Mouse (Mus musculus): ENCODE data around the gene Tff3. TPM values are rescaled to one million over a fixed set of nuclear protein-coding genes. Genes with fewer than 3 reads are reported as not detected.
A peak's percentile ranks its signal among the peaks of the same experiment; 100 is the strongest.

Gene Tff3
- total RNA-seq (2014; fragmentation: Nextera tagmentation) (not detected in 2 replicates), total RNA-seq (2017) (not detected in 2 replicates)

- no peak for ATAC-seq (replicated peaks; ENCODE audit: poor library complexity, severe bottlenecking)
These were observed at the start of gene Tff3 for GRCm38 (mm10) chr17:31129452-31129851. Tff3 (minus strand) TSS chr17:31129646.

DNA sequence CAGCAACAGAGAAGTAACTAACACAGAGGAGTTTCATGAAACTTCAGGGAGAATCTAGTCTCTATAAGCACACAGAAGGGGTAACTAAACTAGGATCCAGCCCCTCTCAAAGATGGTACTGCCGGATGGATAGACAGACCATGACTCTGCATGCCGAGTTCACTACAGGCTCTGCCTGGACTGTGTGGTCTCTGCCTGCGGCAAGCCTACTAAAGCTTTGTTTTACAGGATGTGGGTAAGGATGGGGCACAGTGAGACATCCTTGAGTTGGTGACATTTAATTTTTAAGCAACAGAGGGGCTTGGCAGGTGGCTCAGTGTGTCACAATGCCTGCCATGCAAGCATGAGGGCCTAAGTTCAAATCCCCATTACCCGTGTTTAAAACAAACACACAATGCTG, 46.9 kb upstream of the Tff3 start:
- peak; percentile 17; the same call in 1 of the 2 replicates for ATAC-seq (replicated peaks; ENCODE audit: poor library complexity, severe bottlenecking)

DNA sequence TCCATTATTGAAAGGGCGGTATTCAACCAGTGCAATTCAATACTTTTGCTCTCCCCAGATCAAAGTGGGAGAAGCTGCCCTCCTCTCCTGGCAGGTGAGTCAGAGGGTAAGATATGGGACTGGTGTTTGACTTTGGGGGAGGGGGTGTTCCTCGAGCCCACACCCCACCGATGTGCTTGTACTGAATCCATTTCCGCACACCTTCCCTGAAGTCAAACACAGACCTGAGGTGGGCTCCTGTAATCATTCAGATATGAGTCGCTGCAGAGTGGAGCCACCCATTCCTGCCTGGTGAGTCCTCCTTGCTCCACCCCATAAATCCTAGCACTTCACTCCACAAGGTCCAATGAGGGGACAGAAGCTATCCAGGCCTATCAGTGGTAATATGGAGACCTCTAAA, 40.4 kb upstream of the Tff3 start:
- ATAC-seq (replicated peaks; ENCODE audit: poor library complexity, severe bottlenecking): no peak

- no peak for ATAC-seq (replicated peaks; ENCODE audit: poor library complexity, severe bottlenecking)
These were observed 35.7 kb upstream of the Tff3 start, which contains the start of gene Tff1 for GRCm38 (mm10) chr17:31165127-31165526. Tff1 (minus strand) TSS chr17:31165277.

GRCm38 (mm10) chr17:31163821-31164220, 34.4 kb upstream of the Tff3 start:
- no peak for ATAC-seq (replicated peaks; ENCODE audit: poor library complexity, severe bottlenecking)

- peak; percentile 59 for ATAC-seq (replicated peaks; ENCODE audit: poor library complexity, severe bottlenecking)
These were observed 33.2 kb upstream of the Tff3 start for GRCm38 (mm10) chr17:31162607-31163006.

DNA sequence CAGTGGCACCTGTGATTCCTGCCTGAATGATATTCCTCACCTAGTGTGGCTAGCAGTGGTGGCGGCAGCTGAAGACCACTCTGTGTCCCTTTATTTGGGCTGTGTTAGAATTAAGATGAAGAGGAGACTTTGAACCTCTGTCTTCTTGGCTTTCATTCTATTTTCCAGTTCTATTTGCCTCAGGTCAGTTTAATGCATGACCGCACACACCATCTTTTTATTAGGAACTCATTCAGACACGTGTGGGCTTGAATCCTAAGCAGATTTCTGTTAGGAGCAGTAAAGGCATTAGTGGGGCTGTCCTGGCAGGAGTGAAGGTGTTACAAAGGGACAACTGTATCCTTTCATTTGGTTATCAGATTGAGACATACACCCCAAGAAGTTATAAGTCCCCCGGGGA, 30.8 kb upstream of the Tff3 start:
- no peak for ATAC-seq (replicated peaks; ENCODE audit: poor library complexity, severe bottlenecking)

DNA sequence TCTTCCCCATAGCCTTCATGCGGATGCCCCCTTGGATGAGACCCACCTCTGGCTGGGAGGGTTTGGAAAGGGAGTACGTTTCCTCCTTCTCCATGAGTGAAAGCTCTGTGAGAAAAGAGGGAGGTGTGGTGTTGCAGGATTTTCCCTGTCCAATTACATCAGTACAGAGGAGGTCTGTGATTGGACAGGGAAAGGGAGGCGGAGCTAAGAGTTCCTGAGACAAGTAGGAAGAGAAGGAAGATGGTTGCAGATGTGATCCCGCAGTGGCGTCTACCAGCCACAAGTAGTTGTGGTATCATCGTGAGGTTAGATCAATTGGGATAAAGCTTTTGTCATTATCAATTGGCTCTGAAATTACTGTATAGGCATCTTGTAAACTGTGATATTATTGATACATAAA, 28.5 kb upstream of the Tff3 start:
- ATAC-seq (replicated peaks; ENCODE audit: poor library complexity, severe bottlenecking): no peak

DNA sequence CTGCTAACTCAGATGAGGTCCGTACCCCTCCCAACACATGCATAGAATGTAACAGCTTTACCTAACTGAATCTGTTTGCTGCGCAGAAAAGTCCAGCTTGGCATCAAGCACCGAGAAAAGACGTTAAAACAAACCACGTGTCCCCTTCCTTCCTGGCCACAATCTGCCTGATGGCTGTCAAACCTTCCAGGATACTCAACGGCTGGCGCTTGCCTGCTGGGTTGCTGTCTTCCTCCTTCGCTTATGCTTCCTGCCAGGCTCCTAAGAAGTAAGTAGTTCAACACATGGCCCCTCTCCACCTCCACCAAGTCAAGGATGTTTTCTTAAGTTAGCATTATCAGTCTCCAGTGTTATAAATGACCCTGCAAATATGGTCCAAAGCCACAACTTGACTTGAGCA, 24.3 kb upstream of the Tff3 start:
- peak; percentile 17; the same call in 1 of the 2 replicates for ATAC-seq (replicated peaks; ENCODE audit: poor library complexity, severe bottlenecking)

GRCm38 (mm10) chr17:31152966-31153499, 23.6 kb upstream of the Tff3 start:
- ATAC-seq (replicated peaks; ENCODE audit: poor library complexity, severe bottlenecking): no peak

- ATAC-seq (replicated peaks; ENCODE audit: poor library complexity, severe bottlenecking): no peak
These were observed 23.1 kb upstream of the Tff3 start for GRCm38 (mm10) chr17:31152512-31152911.

DNA sequence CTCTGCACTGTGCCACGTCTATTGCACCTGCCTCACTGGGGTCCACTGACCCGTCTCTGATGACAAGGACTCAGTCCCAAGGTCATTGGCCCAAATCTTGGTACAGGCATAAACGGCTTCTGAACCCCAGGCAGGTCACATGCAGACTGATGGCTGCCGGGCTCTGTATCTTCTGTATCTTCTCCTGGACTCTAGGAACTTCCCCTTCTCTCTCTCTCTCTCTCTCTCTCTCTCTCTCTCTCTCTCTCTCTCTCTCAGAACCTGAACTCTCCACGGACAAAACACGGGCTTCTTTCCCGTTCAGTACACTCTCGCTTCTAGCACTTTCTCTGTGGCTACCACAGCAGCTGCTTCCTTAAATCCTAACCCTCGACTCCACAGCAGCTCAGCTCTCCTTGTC, 16.6 kb upstream of the Tff3 start:
- no peak; the same call in 1 of the 2 replicates for ATAC-seq (replicated peaks; ENCODE audit: poor library complexity, severe bottlenecking)

- ATAC-seq (replicated peaks; ENCODE audit: poor library complexity, severe bottlenecking): no peak
These were observed 14.9 kb upstream of the Tff3 start, which contains the start of gene Tff2 for GRCm38 (mm10) chr17:31144040-31145037. Tff2 (minus strand) TSS chr17:31144282.

GRCm38 (mm10) chr17:31142116-31142515, 12.7 kb upstream of the Tff3 start:
- ATAC-seq (replicated peaks; ENCODE audit: poor library complexity, severe bottlenecking): no peak

DNA sequence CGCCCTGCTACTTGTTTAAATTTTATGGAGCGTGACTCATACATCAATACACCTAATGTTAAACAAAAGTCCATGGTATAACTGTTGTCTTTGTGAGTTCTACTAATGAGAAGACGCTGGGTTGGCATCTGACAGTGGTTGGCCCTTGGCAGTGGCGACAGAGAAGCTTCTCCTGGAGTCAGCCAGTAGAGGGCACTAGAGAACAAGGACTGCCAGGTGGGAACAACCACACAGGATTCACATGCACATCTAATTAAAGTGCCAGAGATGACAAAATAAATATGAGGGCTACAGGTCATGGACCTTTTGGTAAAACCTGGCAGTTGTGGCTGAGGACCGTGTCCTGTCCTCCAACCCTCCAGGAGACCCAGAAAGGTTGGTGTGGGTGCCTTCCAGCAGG, 9.0 kb upstream of the Tff3 start:
- peak; percentile 70 for ATAC-seq (replicated peaks; ENCODE audit: poor library complexity, severe bottlenecking)

- no peak for ATAC-seq (replicated peaks; ENCODE audit: poor library complexity, severe bottlenecking)
These were observed 7.4 kb upstream of the Tff3 start for GRCm38 (mm10) chr17:31136821-31137220.

DNA sequence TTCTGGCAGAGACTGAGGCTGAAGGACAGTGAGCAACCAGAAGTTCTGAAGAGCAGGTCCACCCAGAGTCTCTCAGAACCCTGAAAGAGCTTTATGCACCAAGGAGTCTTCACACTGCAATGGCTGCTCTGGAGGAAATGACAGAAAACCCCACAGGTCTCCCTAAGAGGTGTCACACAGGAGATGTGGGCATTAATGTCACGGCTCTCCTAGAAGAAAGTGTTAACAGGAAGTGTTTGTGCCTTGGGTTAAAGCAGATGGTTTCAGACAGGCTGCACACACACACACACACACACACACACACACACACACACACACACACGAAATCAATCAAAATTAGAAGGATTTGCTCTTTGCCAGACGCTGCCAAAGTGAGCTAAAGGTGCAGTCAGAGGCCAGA, 6.8 kb upstream of the Tff3 start:
- no peak for ATAC-seq (replicated peaks; ENCODE audit: poor library complexity, severe bottlenecking)

- no peak for ATAC-seq (replicated peaks; ENCODE audit: poor library complexity, severe bottlenecking)
These were observed 5.5 kb upstream of the Tff3 start for GRCm38 (mm10) chr17:31134913-31135312.

DNA sequence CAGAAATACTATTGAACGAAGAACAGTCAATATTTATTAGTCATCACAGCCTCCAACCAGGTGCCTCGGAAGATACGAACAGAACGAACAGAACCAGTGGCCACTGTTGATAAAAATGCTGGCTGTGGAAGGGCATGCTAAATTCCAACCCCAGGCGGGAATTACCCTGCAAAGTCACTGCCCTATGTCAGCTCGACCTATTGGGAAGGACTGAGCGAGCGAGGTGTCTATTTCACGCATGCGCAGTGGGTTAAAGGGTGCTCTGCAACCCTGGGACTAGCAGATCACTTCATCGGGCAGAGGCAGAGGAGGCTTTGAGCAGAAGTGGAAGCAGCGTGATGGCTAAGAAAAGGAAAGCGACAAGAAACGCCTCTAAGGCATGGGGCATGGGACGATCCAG, 4.3 kb upstream of the Tff3 start:
- ATAC-seq (replicated peaks; ENCODE audit: poor library complexity, severe bottlenecking): no peak

DNA sequence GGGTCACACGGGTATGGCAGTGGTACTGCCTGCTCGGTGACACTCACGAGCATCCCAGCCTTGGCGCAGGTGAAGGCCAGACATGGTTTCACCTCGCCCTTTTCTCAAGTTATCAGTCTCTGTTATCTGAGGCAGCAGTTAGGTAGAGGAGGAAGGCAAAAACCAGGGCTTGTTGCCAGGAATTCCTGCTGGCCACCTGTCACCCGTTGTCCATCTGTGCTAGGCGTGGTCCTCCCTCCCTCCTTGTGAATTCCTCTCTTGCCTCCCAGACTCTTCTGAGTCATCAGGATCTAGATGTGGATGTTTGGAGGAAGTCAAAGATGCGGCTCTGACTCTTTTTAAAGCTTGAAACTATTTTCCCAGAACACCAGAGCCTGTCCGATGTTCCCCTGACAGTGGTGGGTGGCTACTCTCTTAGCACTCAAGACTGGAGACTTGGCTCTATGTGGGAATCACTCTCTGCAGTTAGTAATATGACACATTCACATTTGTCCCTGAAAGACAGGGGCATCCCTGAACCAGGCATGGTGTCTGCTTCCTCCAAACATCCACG, 1.9 kb upstream of the Tff3 start:
- no peak for ATAC-seq (replicated peaks; ENCODE audit: poor library complexity, severe bottlenecking)

DNA sequence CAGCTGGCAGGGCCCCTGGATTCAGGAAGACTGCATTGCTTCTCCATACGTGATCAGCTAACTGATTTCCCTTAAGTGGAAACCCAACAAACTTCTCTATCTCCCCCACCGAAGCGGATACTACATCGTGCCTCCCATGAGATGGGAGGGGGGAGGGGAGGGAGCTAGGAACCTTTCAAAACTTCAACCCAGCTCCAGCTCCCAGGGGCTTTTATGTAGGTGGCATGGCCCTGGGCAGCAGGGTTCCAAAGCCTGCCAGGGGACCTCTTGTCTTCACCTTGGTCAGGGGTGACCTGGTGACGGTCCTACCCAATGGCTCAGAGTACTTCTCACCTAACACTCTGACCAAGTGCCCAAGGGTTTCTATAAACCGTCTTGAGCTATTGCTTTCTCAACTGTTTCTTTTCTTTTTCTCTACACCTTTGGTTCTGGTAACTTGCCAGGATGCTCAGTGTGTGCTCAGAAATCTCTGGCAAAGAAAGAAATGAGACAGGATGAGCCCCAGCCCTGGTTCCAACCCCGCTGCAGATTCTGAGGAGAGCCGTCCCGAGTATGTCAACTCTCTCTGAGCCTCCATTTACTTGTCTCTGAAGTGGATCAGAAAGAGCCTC, 633 bp downstream of the Tff3 start:
- no peak for ATAC-seq (replicated peaks; ENCODE audit: poor library complexity, severe bottlenecking)

Measured in granulocyte monocyte progenitor cell, adult 5-6 weeks (primary cell).